Mouse (Mus musculus) liver, embryonic 12.5 days (tissue): ENCODE results near the gene Fam20c. TPM values are rescaled to one million over a fixed set of nuclear protein-coding genes. Genes with fewer than 3 reads are reported as not detected.

ENCODE experiments used
- ATAC-seq: fragments of 200-750 bp; cut with Nextera tagmentation; 2 replicates; pipeline ENCODE4 v1.8.0; 2017; ENCODE audit warnings: moderate number of reproducible peaks, mild to moderate bottlenecking, moderate library complexity
- H3K27ac ChIP-seq: fragments of 300-500 bp; sonication (generic); 2 replicates; pipeline ENCODE4 v1.5.1; 2016; ENCODE audit warnings: mild to moderate bottlenecking
- H3K27me3 ChIP-seq: fragments of 300-500 bp; sonication (generic); replicated peaks from 2 replicates; pipeline ENCODE4 v1.6.1; 2016; ENCODE audit warnings: mild to moderate bottlenecking, moderate library complexity
- H3K36me3 ChIP-seq: fragments of 300-500 bp; sonication (generic); 2 replicates; pipeline ENCODE4 v1.6.1; 2016; ENCODE audit warnings: mild to moderate bottlenecking, moderate library complexity
- H3K4me1 ChIP-seq: fragments of 300-500 bp; sonication (generic); 2 replicates; pipeline ENCODE4 v1.6.1; 2016
- H3K4me2 ChIP-seq: fragments of 300-500 bp; sonication (generic); 2 replicates; pipeline ENCODE4 v1.6.1; 2016; ENCODE audit warnings: mild to moderate bottlenecking, moderate library complexity
- H3K4me3 ChIP-seq: fragments of 300-500 bp; sonication (generic); 2 replicates; pipeline ENCODE4 v1.5.1; 2016; ENCODE audit warnings: mild to moderate bottlenecking, moderate library complexity
- H3K9ac ChIP-seq: fragments of 300-500 bp; sonication (generic); 2 replicates; pipeline ENCODE4 v1.6.1; 2016; ENCODE audit warnings: mild to moderate bottlenecking, moderate library complexity
- H3K9me3 ChIP-seq: fragments of 300-500 bp; sonication (generic); replicated peaks from 2 replicates; pipeline ENCODE4 v1.6.1; 2016; ENCODE audit warnings: mild to moderate bottlenecking, moderate library complexity
- WGBS: fragments of 180-500 bp; shearing (Covaris S2); methylation state at CpG from one replicate; pipeline ENCODE4 v1.1.7; 2016; ENCODE audit not compliant: insufficient replicate concordance; 5-methylcytosine and 5-hydroxymethylcytosine counted together
- polyA plus RNA-seq: library from polyadenylated mRNA; unstranded; fragments of >200 nt; fragmentation: Nextera tagmentation; extraction: Ambion mirVana; gene quantifications from 2 replicates; pipeline ENCODE4 v1.2.1, GENCODE M21; 2016

Gene Fam20c
- 8.1 and 9.7 TPM in 2 replicates for polyA plus RNA-seq

GRCm38 (mm10) chr5:138754303-138755120, at the start of gene Fam20c:
TSS of gene Fam20c (plus strand) at chr5:138754514.
- H3K4me3 ChIP-seq = peak within 1 kb of the TSS; percentile 52
- no peaks in the 10 kb centered on the region for H3K9me3 ChIP-seq
- H3K27ac ChIP-seq = no peak within 1 kb of the TSS
- H3K4me1 ChIP-seq = 0 out of 2 replicates have a peak, but pooled peaks cover 5% of the 10 kb centered on the region
- peaks cover 64% of the 10 kb centered on the region for H3K27me3 ChIP-seq
- peak; percentile 74 for ATAC-seq
- no peaks in the 10 kb centered on the region for H3K36me3 ChIP-seq
- peak within 1 kb of the TSS; percentile 48; the same call in 1 of the 2 replicates for H3K9ac ChIP-seq
- under 1% methylated on average over 81 of the region's 98 CpGs for WGBS
- H3K4me2 ChIP-seq = peak within 1 kb of the TSS; percentile 63

- H3K4me1 ChIP-seq = no peaks in the 10 kb centered on the region
Measured at GRCm38 (mm10) chr5:138707367-138707766, 46.9 kb upstream of the Fam20c start.

GRCm38 (mm10) chr5:138708591-138708990, 45.7 kb upstream of the Fam20c start:
- Histone ChIP-seq H3K4me1 (no peaks in the 10 kb centered on the region), H3K9me3 (no peaks in the 10 kb centered on the region), H3K27ac (no peak overlapping the region), H3K27me3 (no peaks in the 10 kb centered on the region), H3K36me3 (no peaks in the 10 kb centered on the region), H3K4me2 (no peak overlapping the region), H3K9ac (no peak overlapping the region), H3K4me3 (no peak overlapping the region)
- no peak for ATAC-seq

More at GRCm38 (mm10) chr5:138707367-138707766, 46.9 kb upstream of the Fam20c start:
- no peak overlapping the region for H3K27ac ChIP-seq
- H3K9me3 ChIP-seq = no peaks in the 10 kb centered on the region
- H3K9ac ChIP-seq = no peak overlapping the region
- no peak overlapping the region for H3K4me2 ChIP-seq
- no peak overlapping the region for H3K4me3 ChIP-seq
- H3K36me3 ChIP-seq = no peaks in the 10 kb centered on the region
- ATAC-seq = no peak
- H3K27me3 ChIP-seq = no peaks in the 10 kb centered on the region

- WGBS = 27% methylated on average over 14 of the region's 14 CpGs
- ATAC-seq = no peak
- no peak overlapping the region for H3K27ac ChIP-seq
- H3K4me1 ChIP-seq = no peaks in the 10 kb centered on the region
- no peaks in the 10 kb centered on the region for H3K27me3 ChIP-seq
- H3K9me3 ChIP-seq = no peaks in the 10 kb centered on the region
- no peaks in the 10 kb centered on the region for H3K36me3 ChIP-seq
- no peak overlapping the region for H3K4me2 ChIP-seq
- no peak overlapping the region for H3K9ac ChIP-seq
- no peak overlapping the region for H3K4me3 ChIP-seq
Measured at GRCm38 (mm10) chr5:138715561-138716095, 38.7 kb upstream of the Fam20c start.

GRCm38 (mm10) chr5:138720329-138721190, 33.8 kb upstream of the Fam20c start:
- no peaks in the 10 kb centered on the region for H3K9me3 ChIP-seq
- H3K4me2 ChIP-seq = no peak overlapping the region
- H3K36me3 ChIP-seq = no peaks in the 10 kb centered on the region
- 57% methylated on average over 13 of the region's 13 CpGs for WGBS
- no peak overlapping the region for H3K9ac ChIP-seq
- ATAC-seq = no peak
- no peak overlapping the region for H3K27ac ChIP-seq
- H3K27me3 ChIP-seq = no peaks in the 10 kb centered on the region
- no peak overlapping the region for H3K4me3 ChIP-seq
- no peaks in the 10 kb centered on the region for H3K4me1 ChIP-seq

GRCm38 (mm10) chr5:138724417-138724816, 29.9 kb upstream of the Fam20c start:
- Histone ChIP-seq H3K27me3 (no peaks in the 10 kb centered on the region), H3K4me3 (no peak overlapping the region), H3K27ac (no peak overlapping the region), H3K9ac (no peak overlapping the region), H3K9me3 (no peaks in the 10 kb centered on the region), H3K36me3 (no peaks in the 10 kb centered on the region), H3K4me1 (no peaks in the 10 kb centered on the region), H3K4me2 (no peak overlapping the region)
- ATAC-seq = no peak
- 79% methylated on average over 5 of the region's 5 CpGs for WGBS

- H3K4me1 ChIP-seq = no peaks in the 10 kb centered on the region
- no peaks in the 10 kb centered on the region for H3K36me3 ChIP-seq
- H3K4me3 ChIP-seq = no peak overlapping the region
- no peak for ATAC-seq
- H3K4me2 ChIP-seq = no peak overlapping the region
- H3K27ac ChIP-seq = no peak overlapping the region
- no peaks in the 10 kb centered on the region for H3K27me3 ChIP-seq
- no peaks in the 10 kb centered on the region for H3K9me3 ChIP-seq
- WGBS = 42% methylated on average over 7 of the region's 7 CpGs
- H3K9ac ChIP-seq = no peak overlapping the region
Measured at GRCm38 (mm10) chr5:138725151-138725550, 29.2 kb upstream of the Fam20c start.

GRCm38 (mm10) chr5:138730863-138731262, 23.5 kb upstream of the Fam20c start:
- ATAC-seq = no peak
- WGBS = 21% methylated on average over 5 of the region's 5 CpGs
- H3K4me2 ChIP-seq = no peak overlapping the region

GRCm38 (mm10) chr5:138733317-138733899, 20.9 kb upstream of the Fam20c start:
- H3K4me3 ChIP-seq = no peak overlapping the region
- H3K36me3 ChIP-seq = no peaks in the 10 kb centered on the region
- H3K27me3 ChIP-seq = no peaks in the 10 kb centered on the region
- no peak overlapping the region for H3K9ac ChIP-seq
- H3K27ac ChIP-seq = no peak overlapping the region
- ATAC-seq = no peak
- H3K4me2 ChIP-seq = no peak overlapping the region
- H3K9me3 ChIP-seq = no peaks in the 10 kb centered on the region
- 84% methylated on average over 11 of the region's 11 CpGs for WGBS
- no peaks in the 10 kb centered on the region for H3K4me1 ChIP-seq

More at GRCm38 (mm10) chr5:138730863-138731262, 23.5 kb upstream of the Fam20c start:
- H3K9me3 ChIP-seq = no peaks in the 10 kb centered on the region
- no peak overlapping the region for H3K27ac ChIP-seq
- no peaks in the 10 kb centered on the region for H3K36me3 ChIP-seq
- H3K9ac ChIP-seq = no peak overlapping the region
- no peaks in the 10 kb centered on the region for H3K4me1 ChIP-seq
- no peak overlapping the region for H3K4me3 ChIP-seq
- no peaks in the 10 kb centered on the region for H3K27me3 ChIP-seq

- ATAC-seq = no peak
- Histone ChIP-seq H3K4me3 (no peak overlapping the region), H3K9me3 (no peaks in the 10 kb centered on the region), H3K36me3 (no peaks in the 10 kb centered on the region), H3K9ac (no peak overlapping the region), H3K4me2 (no peak overlapping the region), H3K27me3 (no peaks in the 10 kb centered on the region), H3K27ac (no peak overlapping the region), H3K4me1 (no peaks in the 10 kb centered on the region)
- WGBS = 82% methylated on average over 10 of the region's 18 CpGs
Measured at GRCm38 (mm10) chr5:138734018-138734417, 20.3 kb upstream of the Fam20c start.

GRCm38 (mm10) chr5:138735201-138735757, 19.0 kb upstream of the Fam20c start:
- 58% methylated on average over 8 of the region's 8 CpGs for WGBS
- no peak for ATAC-seq
- H3K36me3 ChIP-seq = no peaks in the 10 kb centered on the region

More at GRCm38 (mm10) chr5:138735201-138735757, 19.0 kb upstream of the Fam20c start:
- Histone ChIP-seq H3K4me3 (no peak overlapping the region), H3K9ac (no peak overlapping the region), H3K27me3 (no peaks in the 10 kb centered on the region), H3K27ac (no peak overlapping the region), H3K9me3 (no peaks in the 10 kb centered on the region), H3K4me1 (no peaks in the 10 kb centered on the region), H3K4me2 (no peak overlapping the region)
